Mouse (Mus musculus): ENCODE data around the gene Ppt2.

Gene Ppt2

GRCm38 (mm10) chr17:34639461-34640255 lies 11.3 kb upstream of the Ppt2 start:
- DNase-seq (ENCODE audit: low spot score) = no peak

- DNase-seq (ENCODE audit: low spot score) = no peak
Observed at GRCm38 (mm10) chr17:34637459-34637858, 9.1 kb upstream of the Ppt2 start.

- DNase-seq (ENCODE audit: low spot score) = no peak
Observed at GRCm38 (mm10) chr17:34635671-34636070, 7.4 kb upstream of the Ppt2 start.

GRCm38 (mm10) chr17:34632261-34632691 lies 4.0 kb upstream of the Ppt2 start:
- no peak for DNase-seq (ENCODE audit: low spot score)

- DNase-seq (ENCODE audit: low spot score) = no peak
Observed at GRCm38 (mm10) chr17:34631647-34632046, 3.3 kb upstream of the Ppt2 start.

- no peak for DNase-seq (ENCODE audit: low spot score)
Observed at GRCm38 (mm10) chr17:34630761-34631301, 2.5 kb upstream of the Ppt2 start.

GRCm38 (mm10) chr17:34629796-34630603 lies 1.7 kb upstream of the Ppt2 start:
- no peak for DNase-seq (ENCODE audit: low spot score)

GRCm38 (mm10) chr17:34629221-34629751 lies 976 bp upstream of the Ppt2 start, which contains the start of gene Prrt1:
TSS of gene Prrt1 (plus strand) at chr17:34629533.
- DNase-seq (ENCODE audit: low spot score) = peak; percentile 35

- no peak for DNase-seq (ENCODE audit: low spot score)
Observed at GRCm38 (mm10) chr17:34628644-34628967, 296 bp upstream of the Ppt2 start.

GRCm38 (mm10) chr17:34627093-34627942 lies 992 bp downstream of the Ppt2 start:
- DNase-seq (ENCODE audit: low spot score) = peak; percentile 87

- DNase-seq (ENCODE audit: low spot score) = peak; percentile 73
Observed at GRCm38 (mm10) chr17:34626773-34627092, 1.6 kb downstream of the Ppt2 start.

- DNase-seq (ENCODE audit: low spot score) = no peak
Observed at GRCm38 (mm10) chr17:34626062-34626772, 2.1 kb downstream of the Ppt2 start.

GRCm38 (mm10) chr17:34624981-34625380 lies 3.3 kb downstream of the Ppt2 start:
- DNase-seq (ENCODE audit: low spot score) = no peak

GRCm38 (mm10) chr17:34623161-34623560 lies 5.1 kb downstream of the Ppt2 start:
- no peak for DNase-seq (ENCODE audit: low spot score)

GRCm38 (mm10) chr17:34621006-34621405 lies 7.3 kb downstream of the Ppt2 start:
- DNase-seq (ENCODE audit: low spot score) = no peak

- DNase-seq (ENCODE audit: low spot score) = peak; percentile 85
Observed at GRCm38 (mm10) chr17:34618999-34619398, 9.3 kb downstream of the Ppt2 start.

GRCm38 (mm10) chr17:34615871-34616270 lies 12.4 kb downstream of the Ppt2 start, which contains the start of gene Egfl8:
TSS of gene Egfl8 (minus strand) at chr17:34615971.
- DNase-seq (ENCODE audit: low spot score) = no peak

GRCm38 (mm10) chr17:34613830-34614229 lies 14.5 kb downstream of the Ppt2 start:
- DNase-seq (ENCODE audit: low spot score) = no peak

GRCm38 (mm10) chr17:34613054-34613645 lies 15.2 kb downstream of the Ppt2 start:
- no peak for DNase-seq (ENCODE audit: low spot score)

- no peak for DNase-seq (ENCODE audit: low spot score)
Observed at GRCm38 (mm10) chr17:34611050-34611449, 17.3 kb downstream of the Ppt2 start.

- no peak for DNase-seq (ENCODE audit: low spot score)
Observed at GRCm38 (mm10) chr17:34607997-34608396, 20.3 kb downstream of the Ppt2 start.
